Mouse (Mus musculus) right cerebral cortex, postnatal 4 days (tissue): ENCODE measurements around the gene Tspan11.

Source experiments
- DNase-seq: peaks from one replicate; pipeline ENCODE4 v3.0.0-alpha.2; 2022

The Tspan11 gene

DNA sequence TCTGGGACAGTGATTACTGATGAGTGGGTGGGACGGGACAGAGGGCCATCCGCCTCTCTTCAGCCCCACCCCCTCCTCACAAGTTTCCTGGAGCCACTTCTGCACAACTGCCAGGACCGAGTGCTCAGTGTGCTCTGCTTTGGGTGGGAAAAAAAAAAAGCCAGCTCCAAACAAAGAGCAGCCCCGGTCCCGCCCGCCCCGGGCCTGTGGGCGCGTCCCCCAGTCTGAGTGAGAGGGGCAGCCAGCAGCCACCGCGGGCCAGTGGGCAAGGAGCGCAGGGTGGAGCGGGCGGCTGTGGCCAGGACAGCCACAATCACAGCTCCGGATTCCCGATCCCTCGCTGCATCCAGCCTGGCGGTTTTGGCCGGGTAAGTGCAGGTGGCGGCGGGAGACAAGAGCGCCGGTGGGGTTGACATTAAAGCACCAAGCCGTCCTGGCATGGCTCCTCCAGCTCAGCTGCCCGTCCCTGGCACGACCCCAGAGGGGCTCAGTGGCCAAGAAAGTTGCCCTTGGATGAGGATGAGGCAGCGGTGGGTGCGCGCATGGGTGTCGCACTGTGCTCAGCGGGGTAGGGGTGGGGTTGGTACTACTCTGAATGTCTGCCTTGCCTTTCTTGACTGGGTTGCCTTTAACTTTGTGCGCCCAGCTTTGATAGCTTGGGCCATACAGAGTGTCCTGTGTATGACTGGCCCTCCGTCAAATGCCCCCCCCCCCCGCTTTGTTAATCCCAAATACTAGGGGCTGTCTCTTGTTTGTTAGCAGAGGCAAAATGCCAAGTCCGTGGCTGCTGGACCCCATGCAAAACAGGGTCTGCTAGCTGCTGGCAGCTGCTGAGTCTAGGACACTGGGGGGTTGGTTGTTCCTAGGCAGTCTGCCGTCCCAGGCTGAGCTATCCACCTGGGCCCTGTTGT lies at the start of gene Tspan11:
TSS of gene Tspan11 (plus strand) at position 79 of the 911 bp plus-strand sequence.
- peak; percentile 74 for DNase-seq

- DNase-seq, result no peak
Measured at GRCm38 (mm10) chr6:127837910-127838309, 49.5 kb upstream of the Tspan11 start.

GRCm38 (mm10) chr6:127839538-127839937 lies 47.9 kb upstream of the Tspan11 start:
- no peak for DNase-seq

- no peak for DNase-seq
Measured at GRCm38 (mm10) chr6:127840171-127840570, 47.2 kb upstream of the Tspan11 start.

DNA sequence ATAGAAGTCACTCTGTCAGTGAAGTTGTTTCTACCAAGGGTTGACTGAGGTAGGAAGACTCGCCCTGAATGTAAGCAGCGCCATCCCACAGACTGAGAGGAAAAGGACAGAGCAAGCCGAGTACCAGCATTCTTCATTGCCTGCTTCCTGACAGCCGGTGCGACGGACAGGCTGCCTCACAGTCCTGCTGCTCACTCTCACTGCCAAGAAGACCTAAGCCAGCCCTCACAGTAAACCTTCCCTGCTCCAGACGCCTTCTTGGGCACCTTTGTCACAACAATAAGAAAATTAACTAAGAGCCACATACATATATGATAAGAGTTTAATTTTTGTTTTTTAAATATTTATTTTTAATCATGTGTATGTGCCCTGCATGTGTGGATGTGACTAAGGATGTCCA lies 46.1 kb upstream of the Tspan11 start:
- DNase-seq, result no peak

DNA sequence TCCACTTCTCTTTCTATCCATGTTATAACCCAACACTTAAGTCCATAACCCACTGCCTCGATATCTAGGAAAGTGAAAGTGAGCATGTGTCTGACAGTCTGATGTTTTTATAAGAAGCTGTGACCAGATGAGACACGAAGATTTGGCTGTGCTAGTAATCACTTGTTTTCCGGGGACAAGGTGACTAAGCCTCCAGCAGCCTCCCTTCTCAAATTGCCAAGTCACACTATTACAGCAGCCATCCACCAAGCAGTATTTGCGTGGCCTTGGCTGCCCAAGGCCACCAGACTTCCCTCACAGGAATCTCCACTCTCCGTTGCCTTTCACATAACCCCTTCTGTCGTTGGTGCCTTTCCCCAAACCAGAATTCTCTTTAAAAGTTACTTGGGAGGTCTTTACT lies 40.9 kb upstream of the Tspan11 start:
- DNase-seq, result no peak

GRCm38 (mm10) chr6:127849496-127849895 lies 37.9 kb upstream of the Tspan11 start:
- no peak for DNase-seq

- no peak for DNase-seq
Measured at GRCm38 (mm10) chr6:127851611-127852010, 35.8 kb upstream of the Tspan11 start.

DNA sequence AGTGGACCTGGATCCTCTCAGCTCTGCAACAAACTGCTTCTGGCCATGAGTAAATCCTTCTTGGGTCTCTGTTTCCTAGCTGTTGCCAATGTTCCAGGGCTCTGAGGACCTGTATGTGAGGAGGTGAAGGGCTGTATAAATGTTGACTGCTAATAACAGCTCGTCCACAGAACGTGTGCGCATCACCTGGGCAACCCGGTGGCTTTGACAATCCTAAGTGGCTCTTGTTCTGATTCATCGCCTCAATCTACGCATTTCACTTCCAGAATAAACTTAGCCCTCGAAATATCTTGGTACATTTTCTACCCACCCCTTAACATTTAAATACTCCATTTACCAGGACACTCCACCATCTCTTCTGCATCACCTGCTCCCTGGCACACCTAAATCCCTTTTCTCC lies 34.1 kb upstream of the Tspan11 start:
- DNase-seq, result no peak

DNA sequence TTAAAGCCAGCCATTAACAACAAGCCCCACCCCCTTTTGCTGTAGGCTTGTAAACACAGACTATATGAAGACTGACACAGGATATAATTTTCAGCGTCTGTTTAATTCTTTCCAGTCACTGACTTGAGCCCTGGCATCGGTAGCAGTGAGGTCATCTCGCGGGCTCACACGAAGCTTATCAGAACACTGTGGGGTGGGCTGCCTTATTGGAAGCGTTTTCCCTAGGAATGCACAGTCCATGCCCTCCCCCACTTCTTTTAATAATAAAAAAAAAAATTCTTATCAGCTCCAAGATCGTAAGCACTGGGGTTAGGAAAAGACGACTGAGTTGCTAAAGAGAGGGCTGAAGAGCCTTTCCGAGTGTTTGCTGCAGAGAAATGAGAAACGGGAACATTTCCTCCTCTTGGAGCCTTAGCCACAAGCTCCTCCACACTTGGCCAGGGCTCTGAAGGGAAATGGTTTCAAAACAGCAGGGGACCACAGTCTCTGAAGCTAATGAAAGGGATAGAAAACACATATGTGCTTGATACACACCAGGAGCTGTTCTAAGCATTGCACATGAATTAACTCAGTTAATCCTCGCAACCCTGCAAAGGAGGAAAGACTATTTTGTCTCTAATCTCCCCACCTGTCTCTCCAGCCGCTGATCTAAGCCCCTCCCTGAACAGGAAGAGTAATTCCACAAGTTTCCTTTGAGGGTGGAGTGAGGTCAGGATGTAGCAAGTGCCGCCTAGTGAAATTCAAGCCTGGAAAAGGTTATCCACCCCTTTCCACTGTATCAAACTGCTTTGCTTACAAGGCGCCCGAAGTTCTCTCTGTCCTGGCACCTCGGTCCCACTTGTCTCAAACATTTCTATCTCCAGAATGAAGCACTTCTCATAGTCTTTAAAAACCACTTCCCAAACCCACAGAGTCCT lies 33.4 kb upstream of the Tspan11 start:
- no peak for DNase-seq

- no peak for DNase-seq
Measured at GRCm38 (mm10) chr6:127854688-127855013, 32.7 kb upstream of the Tspan11 start.

- DNase-seq, result no peak
Measured at GRCm38 (mm10) chr6:127855711-127856295, 31.6 kb upstream of the Tspan11 start.

- DNase-seq, result no peak
Measured at GRCm38 (mm10) chr6:127861951-127862350, 25.4 kb upstream of the Tspan11 start.

GRCm38 (mm10) chr6:127865391-127865790 lies 22.0 kb upstream of the Tspan11 start:
- DNase-seq, result no peak

- DNase-seq, result no peak
Measured at GRCm38 (mm10) chr6:127868546-127868945, 18.8 kb upstream of the Tspan11 start.

- no peak for DNase-seq
Measured at GRCm38 (mm10) chr6:127869121-127869520, 18.3 kb upstream of the Tspan11 start.

DNA sequence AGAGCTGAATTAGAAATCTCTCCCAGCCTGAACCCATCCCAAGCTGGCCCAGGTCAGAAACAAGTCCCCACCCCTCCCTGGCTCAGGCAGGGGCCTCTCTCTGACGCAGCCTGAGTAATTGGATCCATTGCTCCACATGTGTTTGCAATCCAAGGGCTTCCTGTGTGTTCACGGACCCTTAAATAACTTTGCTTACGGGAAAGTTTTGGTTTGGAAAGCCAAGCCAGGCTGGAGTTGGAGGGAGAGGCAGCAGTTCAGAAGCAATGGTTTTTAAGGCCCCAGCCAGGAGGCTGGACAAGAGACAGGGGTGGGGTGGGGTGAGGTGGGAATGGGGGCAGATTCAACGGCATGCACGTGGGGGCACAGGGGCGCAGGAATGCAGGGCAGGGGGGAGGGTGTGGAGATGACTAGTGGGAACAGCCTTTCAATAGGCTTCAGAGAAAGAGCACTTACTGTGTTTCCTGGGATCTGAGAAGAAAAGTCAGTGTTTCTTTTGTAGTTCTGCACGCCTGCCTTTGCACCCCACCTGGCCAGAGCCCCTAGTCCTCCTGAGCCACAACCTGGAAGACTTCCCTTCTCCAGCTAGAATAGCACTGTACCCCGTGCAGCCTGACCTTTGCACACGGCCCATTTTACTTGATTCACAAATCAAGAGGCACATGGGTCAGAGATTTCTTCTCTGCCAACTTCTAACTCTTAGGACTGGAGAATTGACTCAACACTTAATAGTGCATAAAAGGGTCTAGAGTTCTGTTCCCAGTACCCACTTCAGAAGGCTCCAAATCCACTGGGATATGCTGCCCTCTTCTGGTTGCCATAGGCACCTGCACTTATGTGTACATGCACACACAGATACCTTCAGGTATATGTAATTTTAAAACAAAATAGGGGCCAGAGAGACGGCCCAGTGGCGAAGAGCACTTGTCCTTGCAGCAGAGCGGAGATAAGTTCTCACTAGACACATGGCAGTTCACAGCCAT lies 16.8 kb upstream of the Tspan11 start:
- no peak for DNase-seq

DNA sequence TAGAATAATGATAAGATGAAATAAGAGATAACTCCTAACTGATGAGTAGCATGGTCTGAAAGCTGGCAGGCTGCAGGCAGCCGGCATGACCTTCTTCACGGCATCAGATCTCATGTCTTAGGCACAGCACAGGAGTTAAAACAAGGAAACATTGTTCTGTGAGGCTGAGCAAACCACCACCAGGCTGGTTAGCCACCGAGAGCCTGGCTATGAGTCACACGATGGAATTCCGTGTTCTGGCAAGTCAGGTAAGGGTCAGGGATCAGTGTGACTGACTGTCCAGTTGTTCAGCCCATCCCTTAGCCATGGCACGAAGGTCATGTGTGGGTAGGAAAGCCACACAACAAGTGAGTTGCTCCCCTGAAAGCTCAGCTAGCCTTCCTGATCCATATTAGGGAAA lies 16.0 kb upstream of the Tspan11 start:
- DNase-seq, result no peak

GRCm38 (mm10) chr6:127872581-127872980 lies 14.8 kb upstream of the Tspan11 start:
- no peak for DNase-seq

- DNase-seq, result no peak
Measured at GRCm38 (mm10) chr6:127875883-127876282, 11.5 kb upstream of the Tspan11 start.

- no peak for DNase-seq
Measured at GRCm38 (mm10) chr6:127876436-127876835, 11.0 kb upstream of the Tspan11 start.

DNA sequence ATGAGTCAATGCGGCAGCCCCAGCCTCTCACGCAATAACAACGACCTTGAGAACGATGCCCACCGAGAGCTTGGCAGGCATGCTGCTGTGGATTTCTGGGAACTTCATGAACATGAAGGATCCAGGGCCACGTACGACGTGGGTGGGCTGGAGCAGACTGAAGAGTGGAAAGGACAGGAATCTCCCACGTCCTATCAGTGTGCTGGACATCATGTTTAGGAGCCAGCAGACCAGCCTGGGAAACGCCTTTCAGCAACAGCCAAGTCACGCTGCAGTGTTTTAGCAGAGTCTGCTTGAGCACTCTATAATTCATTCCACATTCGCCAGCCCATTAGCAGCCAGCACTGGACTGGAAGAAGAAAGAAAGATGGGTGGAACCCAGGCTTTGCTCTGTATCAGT lies 10.4 kb upstream of the Tspan11 start:
- no peak for DNase-seq
